Mouse (Mus musculus) myocyte (in vitro differentiated cells): ENCODE measurements at regions not wholly inside any gene's neighbourhood (a gene's known extent, or its start where the extent isn't known, plus 50 kb on each side); places are given as distances from the start of the nearest gene placed in this dataset.

Experiments used
- H3K27me3 ChIP-seq: one replicate; pipeline ENCODE4 v1.6.1; 2011; ENCODE audit not compliant: control insufficient read depth, insufficient read depth, insufficient read length
- H3K36me3 ChIP-seq: one replicate; pipeline ENCODE4 v1.6.1; 2011; ENCODE audit not compliant: control insufficient read depth, insufficient read depth
- H3K4me2 ChIP-seq: one replicate; pipeline ENCODE4 v1.6.1; 2011; ENCODE audit warnings: low read depth, control low read depth
- H3K4me3 ChIP-seq: one replicate; pipeline ENCODE4 v1.5.1; 2011; ENCODE audit warnings: mild to moderate bottlenecking, control low read depth, moderate library complexity
- H3K79me2 ChIP-seq: one replicate; pipeline ENCODE4 v1.6.1; 2011; ENCODE audit not compliant: control insufficient read depth, insufficient read depth
- H3ac ChIP-seq: one replicate; pipeline ENCODE4 v1.6.1; 2011; ENCODE audit not compliant: control insufficient read depth, insufficient read length
- CEBPB ChIP-seq: IDR thresholded peaks from 2 replicates; pipeline ENCODE4 v1.6.1; 2011; ENCODE audit warnings: mild to moderate bottlenecking, moderate library complexity; ENCODE audit not compliant: poor library complexity, insufficient read depth, severe bottlenecking
- E2F4 ChIP-seq: IDR thresholded peaks from one replicate; pipeline ENCODE4 v1.6.1; 2011; ENCODE audit warnings: mild to moderate bottlenecking, control low read depth, moderate library complexity; ENCODE audit not compliant: insufficient read depth
- MAX ChIP-seq: IDR thresholded peaks from one replicate; pipeline ENCODE4 v1.6.1; 2011; ENCODE audit warnings: low read depth, mild to moderate bottlenecking, control low read depth
- MYOD1 ChIP-seq, 3 experiments: IDR thresholded peaks; one replicate each; pipeline ENCODE4 v1.6.1; 2011; ENCODE audit warnings: control low read depth in 2 of 3, low read depth in 2 of 3, mild to moderate bottlenecking in 2 of 3, moderate library complexity in 1 of 3; ENCODE audit not compliant: insufficient read length in 2 of 3, control insufficient read depth in 1 of 3
- MYOG ChIP-seq, 3 experiments: IDR thresholded peaks; one replicate each; pipeline ENCODE4 v1.6.1; 2011; ENCODE audit warnings: control low read depth in 2 of 3, low read depth in 2 of 3, mild to moderate bottlenecking in 2 of 3; ENCODE audit not compliant: insufficient read length in 2 of 3, control insufficient read depth in 1 of 3, insufficient read depth in 1 of 3
- POLR2A ChIP-seq: IDR thresholded peaks from one replicate; pipeline ENCODE4 v1.6.1; 2011; ENCODE audit warnings: low read depth, mild to moderate bottlenecking, control low read depth, moderate library complexity; ENCODE audit not compliant: insufficient read length
- POLR2AphosphoS2 ChIP-seq: IDR thresholded peaks from one replicate; pipeline ENCODE4 v1.6.1; 2011; ENCODE audit warnings: low read depth, control low read depth; ENCODE audit not compliant: insufficient read length
- REST ChIP-seq: IDR thresholded peaks from one replicate; pipeline ENCODE4 v1.6.1; 2011; ENCODE audit warnings: mild to moderate bottlenecking, control low read depth, moderate library complexity; ENCODE audit not compliant: insufficient read depth, insufficient read length
- SRF ChIP-seq: IDR thresholded peaks from one replicate; pipeline ENCODE4 v1.6.1; 2011; ENCODE audit warnings: low read depth; ENCODE audit not compliant: control insufficient read depth, insufficient read length
- TCF12 ChIP-seq: IDR thresholded peaks from one replicate; pipeline ENCODE4 v1.6.1; 2011; ENCODE audit warnings: mild to moderate bottlenecking, control low read depth; ENCODE audit not compliant: poor library complexity, insufficient read depth, severe bottlenecking
- TCF3 ChIP-seq: IDR thresholded peaks from one replicate; pipeline ENCODE4 v1.6.1; 2011; ENCODE audit warnings: low read depth, control low read depth; ENCODE audit not compliant: insufficient read length
- USF1 ChIP-seq: IDR thresholded peaks from one replicate; pipeline ENCODE4 v1.6.1; 2011; ENCODE audit warnings: low read depth, mild to moderate bottlenecking, control low read depth, moderate library complexity

GRCm38 (mm10) chr1:150244916-150245315, 74.3 kb upstream of the Pdc start:
- H3K4me2 ChIP-seq = no peak overlapping the region
- no peak overlapping the region for H3K4me3 ChIP-seq
- no peaks in the 10 kb centered on the region for H3K27me3 ChIP-seq
- TF ChIP-seq REST (no peak), POLR2AphosphoS2 (no peak), SRF (no peak), CEBPB (no peak)
- H3ac ChIP-seq = no peak overlapping the region
- H3K36me3 ChIP-seq = no peaks in the 10 kb centered on the region
- no peaks in the 10 kb centered on the region for H3K79me2 ChIP-seq

GRCm38 (mm10) chr1:150251422-150251821, 67.8 kb upstream of the Pdc start:
- Histone ChIP-seq H3ac (no peak overlapping the region), H3K4me2 (no peak overlapping the region), H3K27me3 (no peaks in the 10 kb centered on the region), H3K36me3 (no peaks in the 10 kb centered on the region), H3K4me3 (no peak overlapping the region), H3K79me2 (no peaks in the 10 kb centered on the region)
- TF ChIP-seq MYOG (IDR thresholded peaks at IDR 0.05; ENCODE audit: control insufficient read depth in 1 of 3, insufficient read depth in 1 of 3, insufficient read length in 2 of 3, low read depth in 2 of 3) (no peak), POLR2A (no peak), E2F4 (no peak), POLR2AphosphoS2 (no peak), MAX (no peak), TCF12 (no peak), SRF (no peak), USF1 (no peak), CEBPB (no peak), TCF3 (no peak), REST (no peak), MYOD1 (IDR thresholded peaks at IDR 0.05; ENCODE audit: control insufficient read depth in 1 of 3, insufficient read length in 2 of 3, low read depth in 2 of 3) (no peak)

- Histone ChIP-seq H3K36me3 (no peaks in the 10 kb centered on the region), H3K4me3 (no peak overlapping the region), H3K79me2 (no peaks in the 10 kb centered on the region), H3ac (no peak overlapping the region), H3K27me3 (no peaks in the 10 kb centered on the region), H3K4me2 (no peak overlapping the region)
- no peak for TF ChIP-seq E2F4
- no peak for TF ChIP-seq CEBPB
- TF ChIP-seq SRF = no peak
- TF ChIP-seq TCF3 = no peak
Observed at GRCm38 (mm10) chr1:150251876-150252275, 67.3 kb upstream of the Pdc start.

- no peaks in the 10 kb centered on the region for H3K27me3 ChIP-seq
- no peak overlapping the region for H3K4me3 ChIP-seq
- no peaks in the 10 kb centered on the region for H3K36me3 ChIP-seq
- H3K4me2 ChIP-seq = no peak overlapping the region
- no peak overlapping the region for H3ac ChIP-seq
- no peak for TF ChIP-seq MAX
- no peak for TF ChIP-seq TCF12
- TF ChIP-seq POLR2AphosphoS2 = no peak
- no peak for TF ChIP-seq MYOD1 (IDR thresholded peaks at IDR 0.05; ENCODE audit: control insufficient read depth in 1 of 3, insufficient read length in 2 of 3, low read depth in 2 of 3)
- no peak for TF ChIP-seq MYOG (IDR thresholded peaks at IDR 0.05; ENCODE audit: control insufficient read depth in 1 of 3, insufficient read depth in 1 of 3, insufficient read length in 2 of 3, low read depth in 2 of 3)
- TF ChIP-seq USF1 = no peak
- no peak for TF ChIP-seq SRF
- TF ChIP-seq REST = no peak
- TF ChIP-seq CEBPB = no peak
- TF ChIP-seq TCF3 = no peak
- TF ChIP-seq E2F4 = no peak
- TF ChIP-seq POLR2A = no peak
- H3K79me2 ChIP-seq = no peaks in the 10 kb centered on the region
Observed at GRCm38 (mm10) chr1:150257596-150257995, 61.6 kb upstream of the Pdc start.

GRCm38 (mm10) chr1:150260355-150260754, 58.9 kb upstream of the Pdc start:
- Histone ChIP-seq H3K4me2 (no peak overlapping the region), H3K36me3 (no peaks in the 10 kb centered on the region), H3K27me3 (no peaks in the 10 kb centered on the region), H3ac (no peak overlapping the region), H3K79me2 (no peaks in the 10 kb centered on the region), H3K4me3 (no peak overlapping the region)
- no peak for TF ChIP-seq MYOD1 (IDR thresholded peaks at IDR 0.05; ENCODE audit: control insufficient read depth in 1 of 3, insufficient read length in 2 of 3, low read depth in 2 of 3)
- TF ChIP-seq POLR2AphosphoS2 = no peak
- no peak for TF ChIP-seq REST
- no peak for TF ChIP-seq SRF
- no peak for TF ChIP-seq MAX
- peak; percentile 65; the same call in 1 of the 2 replicates for TF ChIP-seq CEBPB
